Mouse (Mus musculus): ENCODE data around the gene Trpm8. TPM values are rescaled to one million over a fixed set of nuclear protein-coding genes. Genes with fewer than 3 reads are reported as not detected.
A peak's percentile ranks its signal among the peaks of the same experiment; 100 is the strongest.

Trpm8 gene
- polyA plus RNA-seq, 1 experiment from 2014 or later = not detected

- no peaks in the 10 kb centered on the region for H3K4me1 ChIP-seq (replicated peaks; ENCODE audit: control insufficient read depth, insufficient read depth, low read length)
- H3K27me3 ChIP-seq (replicated peaks; ENCODE audit: control insufficient read depth, insufficient read depth, low read length) = no peaks in the 10 kb centered on the region
- no peak overlapping the region for H3K27ac ChIP-seq (ENCODE audit: low read depth, low read length)
- H3K4me3 ChIP-seq (ENCODE audit: low read depth, low read length) = no peak overlapping the region
- peaks cover 32% of the 10 kb centered on the region for H3K9me3 ChIP-seq (ENCODE audit: control insufficient read depth)
- H3K4me2 ChIP-seq (replicated peaks; ENCODE audit: low read depth) = no peak overlapping the region
- no peak overlapping the region for H3K9ac ChIP-seq (ENCODE audit: low read depth, low read length)
- no peaks in the 10 kb centered on the region for H3K36me3 ChIP-seq (ENCODE audit: control insufficient read depth, insufficient read depth)
- no peak for ATAC-seq
- 62% methylated on average over 5 of the region's 5 CpGs for WGBS
- no peak for TF ChIP-seq CTCF (IDR thresholded peaks at IDR 0.05; ENCODE audit: low read depth)
Observed at GRCm38 (mm10) chr1:88243861-88244260, 33.6 kb upstream of the Trpm8 start.

- Histone ChIP-seq H3K4me2 (replicated peaks; ENCODE audit: low read depth) (no peak overlapping the region), H3K9me3 (ENCODE audit: control insufficient read depth) (peaks cover 35% of the 10 kb centered on the region), H3K27me3 (replicated peaks; ENCODE audit: control insufficient read depth, insufficient read depth, low read length) (no peaks in the 10 kb centered on the region), H3K9ac (ENCODE audit: low read depth, low read length) (no peak overlapping the region), H3K27ac (ENCODE audit: low read depth, low read length) (no peak overlapping the region), H3K4me1 (replicated peaks; ENCODE audit: control insufficient read depth, insufficient read depth, low read length) (no peaks in the 10 kb centered on the region), H3K36me3 (ENCODE audit: control insufficient read depth, insufficient read depth) (no peaks in the 10 kb centered on the region), H3K4me3 (ENCODE audit: low read depth, low read length) (no peak overlapping the region)
- WGBS = 74% methylated on average over 6 of the region's 6 CpGs
- no peak for TF ChIP-seq CTCF (IDR thresholded peaks at IDR 0.05; ENCODE audit: low read depth)
- 0 out of 2 replicates have a peak, but pooled peaks have one; percentile 1 for ATAC-seq
Observed at GRCm38 (mm10) chr1:88245881-88246280, 31.6 kb upstream of the Trpm8 start.

- Histone ChIP-seq H3K4me3 (ENCODE audit: low read depth, low read length) (no peak overlapping the region), H3K9ac (ENCODE audit: low read depth, low read length) (no peak overlapping the region), H3K4me1 (replicated peaks; ENCODE audit: control insufficient read depth, insufficient read depth, low read length) (no peaks in the 10 kb centered on the region), H3K27me3 (replicated peaks; ENCODE audit: control insufficient read depth, insufficient read depth, low read length) (no peaks in the 10 kb centered on the region), H3K4me2 (replicated peaks; ENCODE audit: low read depth) (no peak overlapping the region), H3K27ac (ENCODE audit: low read depth, low read length) (no peak overlapping the region), H3K9me3 (ENCODE audit: control insufficient read depth) (peaks cover 38% of the 10 kb centered on the region), H3K36me3 (ENCODE audit: control insufficient read depth, insufficient read depth) (no peaks in the 10 kb centered on the region)
- TF ChIP-seq CTCF (IDR thresholded peaks at IDR 0.05; ENCODE audit: low read depth) = no peak
- WGBS = 49% methylated on average over 6 of the region's 6 CpGs
- ATAC-seq = no peak
Observed at GRCm38 (mm10) chr1:88246386-88246785, 31.1 kb upstream of the Trpm8 start.

GRCm38 (mm10) chr1:88247660-88248059 is 29.8 kb upstream of the Trpm8 start:
- no peak overlapping the region for H3K27ac ChIP-seq (ENCODE audit: low read depth, low read length)
- H3K36me3 ChIP-seq (ENCODE audit: control insufficient read depth, insufficient read depth) = no peaks in the 10 kb centered on the region
- no peak for TF ChIP-seq CTCF (IDR thresholded peaks at IDR 0.05; ENCODE audit: low read depth)

GRCm38 (mm10) chr1:88248658-88249057 is 28.8 kb upstream of the Trpm8 start:
- 64% methylated on average over 4 of the region's 4 CpGs for WGBS
- Histone ChIP-seq H3K4me1 (replicated peaks; ENCODE audit: control insufficient read depth, insufficient read depth, low read length) (no peaks in the 10 kb centered on the region), H3K27ac (ENCODE audit: low read depth, low read length) (no peak overlapping the region), H3K9ac (ENCODE audit: low read depth, low read length) (no peak overlapping the region), H3K36me3 (ENCODE audit: control insufficient read depth, insufficient read depth) (no peaks in the 10 kb centered on the region), H3K27me3 (replicated peaks; ENCODE audit: control insufficient read depth, insufficient read depth, low read length) (no peaks in the 10 kb centered on the region), H3K4me2 (replicated peaks; ENCODE audit: low read depth) (no peak overlapping the region), H3K9me3 (ENCODE audit: control insufficient read depth) (peaks cover 43% of the 10 kb centered on the region), H3K4me3 (ENCODE audit: low read depth, low read length) (no peak overlapping the region)
- no peak for ATAC-seq
- no peak for TF ChIP-seq CTCF (IDR thresholded peaks at IDR 0.05; ENCODE audit: low read depth)

More at GRCm38 (mm10) chr1:88247660-88248059, 29.8 kb upstream of the Trpm8 start:
- no peak for ATAC-seq
- Histone ChIP-seq H3K9me3 (ENCODE audit: control insufficient read depth) (peaks cover 45% of the 10 kb centered on the region), H3K27me3 (replicated peaks; ENCODE audit: control insufficient read depth, insufficient read depth, low read length) (no peaks in the 10 kb centered on the region), H3K4me1 (replicated peaks; ENCODE audit: control insufficient read depth, insufficient read depth, low read length) (no peaks in the 10 kb centered on the region), H3K9ac (ENCODE audit: low read depth, low read length) (no peak overlapping the region), H3K4me3 (ENCODE audit: low read depth, low read length) (no peak overlapping the region), H3K4me2 (replicated peaks; ENCODE audit: low read depth) (no peak overlapping the region)
- WGBS = 45% methylated on average over 2 of the region's 2 CpGs

- H3K4me1 ChIP-seq (replicated peaks; ENCODE audit: control insufficient read depth, insufficient read depth, low read length) = no peaks in the 10 kb centered on the region
- H3K9me3 ChIP-seq (ENCODE audit: control insufficient read depth) = peaks cover 43% of the 10 kb centered on the region
Observed at GRCm38 (mm10) chr1:88249596-88249995, 27.9 kb upstream of the Trpm8 start.

GRCm38 (mm10) chr1:88250023-88250422 is 27.4 kb upstream of the Trpm8 start:
- Histone ChIP-seq H3K27me3 (replicated peaks; ENCODE audit: control insufficient read depth, insufficient read depth, low read length) (no peaks in the 10 kb centered on the region), H3K9me3 (ENCODE audit: control insufficient read depth) (peaks cover 43% of the 10 kb centered on the region), H3K27ac (ENCODE audit: low read depth, low read length) (no peak overlapping the region), H3K4me3 (ENCODE audit: low read depth, low read length) (no peak overlapping the region), H3K4me2 (replicated peaks; ENCODE audit: low read depth) (no peak overlapping the region), H3K9ac (ENCODE audit: low read depth, low read length) (no peak overlapping the region), H3K4me1 (replicated peaks; ENCODE audit: control insufficient read depth, insufficient read depth, low read length) (no peaks in the 10 kb centered on the region), H3K36me3 (ENCODE audit: control insufficient read depth, insufficient read depth) (no peaks in the 10 kb centered on the region)
- WGBS = 78% methylated on average over 5 of the region's 5 CpGs
- TF ChIP-seq CTCF (IDR thresholded peaks at IDR 0.05; ENCODE audit: low read depth) = no peak
- no peak for ATAC-seq

More at GRCm38 (mm10) chr1:88249596-88249995, 27.9 kb upstream of the Trpm8 start:
- Histone ChIP-seq H3K4me3 (ENCODE audit: low read depth, low read length) (no peak overlapping the region), H3K27me3 (replicated peaks; ENCODE audit: control insufficient read depth, insufficient read depth, low read length) (no peaks in the 10 kb centered on the region), H3K4me2 (replicated peaks; ENCODE audit: low read depth) (no peak overlapping the region), H3K27ac (ENCODE audit: low read depth, low read length) (no peak overlapping the region), H3K9ac (ENCODE audit: low read depth, low read length) (no peak overlapping the region), H3K36me3 (ENCODE audit: control insufficient read depth, insufficient read depth) (no peaks in the 10 kb centered on the region)
- no peak for ATAC-seq
- 80% methylated on average over 7 of the region's 7 CpGs for WGBS
- TF ChIP-seq CTCF (IDR thresholded peaks at IDR 0.05; ENCODE audit: low read depth) = no peak
